Mouse (Mus musculus): ENCODE results near the gene Dusp12. TPM values are rescaled to one million over a fixed set of nuclear protein-coding genes. Genes with fewer than 3 reads are reported as not detected.

Gene Dusp12
- polyA plus RNA-seq, 1 experiment = 6.1 TPM

DNA sequence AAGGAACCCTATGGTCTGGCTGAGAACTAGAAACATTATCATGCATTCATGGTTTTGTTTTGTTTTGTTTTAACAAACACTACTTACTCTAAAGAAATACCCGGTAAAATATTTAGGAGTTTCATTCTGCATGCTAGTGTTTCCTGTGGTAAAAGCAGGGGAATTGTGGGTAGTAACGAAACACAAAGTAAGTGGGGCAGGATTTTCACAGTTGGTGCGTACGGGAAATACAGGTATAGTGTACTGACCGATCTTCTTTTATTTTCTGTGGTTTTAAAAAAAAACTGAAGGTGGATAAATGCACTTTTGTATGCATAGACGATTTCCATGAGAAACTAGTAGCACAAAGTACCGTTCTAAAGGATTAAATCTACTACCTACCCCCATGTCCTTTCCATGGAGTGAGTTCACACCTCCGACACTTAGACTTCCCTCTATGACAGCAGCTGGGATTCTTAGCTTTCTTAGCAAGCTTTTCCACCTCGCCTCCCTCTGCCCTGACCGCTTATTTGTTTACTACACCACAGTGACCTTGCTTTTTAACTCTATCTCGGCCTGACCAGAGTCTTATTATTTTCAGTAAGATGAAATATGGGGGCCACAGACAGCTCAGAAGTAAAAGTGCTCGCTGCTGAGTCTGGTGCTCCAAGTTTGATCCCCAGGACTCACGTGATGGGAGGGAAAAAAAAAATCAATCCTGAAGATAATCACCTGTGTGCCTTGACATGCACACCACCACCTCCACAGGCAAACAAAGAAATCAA, 23.5 kb downstream of the Dusp12 start:
- H3K4me3 ChIP-seq (ENCODE audit: insufficient read depth, low read depth, low read length) = no peak overlapping the region
- H3K4me1 ChIP-seq (ENCODE audit: control insufficient read depth, insufficient read depth, insufficient read length, low read length) = peaks cover 5% of the 10 kb centered on the region; the same call in 1 of the 2 replicates
- no peak overlapping the region for H3K27ac ChIP-seq (replicated peaks; ENCODE audit: low read depth, low read length)

DNA sequence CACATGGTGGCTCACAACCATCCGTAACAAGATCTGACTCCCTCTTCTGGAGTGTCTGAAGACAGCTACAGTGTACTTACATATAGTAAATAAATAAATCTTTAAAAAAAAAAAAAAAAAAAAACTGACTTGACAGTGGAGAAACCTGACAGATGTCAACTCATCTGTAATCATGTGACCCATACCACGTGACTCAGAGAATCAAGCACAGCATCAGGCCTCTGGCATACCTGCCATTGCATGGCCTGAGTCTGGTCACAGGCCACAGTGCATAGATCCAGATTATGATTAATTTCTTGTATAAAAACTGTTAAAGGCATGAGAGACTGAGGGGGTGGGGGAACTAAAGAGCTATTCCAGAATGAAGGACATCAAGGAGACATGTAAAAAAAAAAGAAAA, 26.5 kb downstream of the Dusp12 start:
- H3K4me1 ChIP-seq (ENCODE audit: control insufficient read depth, insufficient read depth, insufficient read length, low read length) = peaks cover 3% of the 10 kb centered on the region; the same call in 1 of the 2 replicates
- no peak overlapping the region for H3K4me3 ChIP-seq (ENCODE audit: insufficient read depth, low read depth, low read length)
- no peak overlapping the region for H3K27ac ChIP-seq (replicated peaks; ENCODE audit: low read depth, low read length)

- Histone ChIP-seq H3K27ac (replicated peaks; ENCODE audit: low read depth, low read length) (no peak overlapping the region), H3K4me3 (ENCODE audit: insufficient read depth, low read depth, low read length) (no peak overlapping the region), H3K4me1 (ENCODE audit: control insufficient read depth, insufficient read depth, insufficient read length, low read length) (no peaks in the 10 kb centered on the region)
Observed at GRCm38 (mm10) chr1:170857369-170857768, 28.0 kb downstream of the Dusp12 start.

DNA sequence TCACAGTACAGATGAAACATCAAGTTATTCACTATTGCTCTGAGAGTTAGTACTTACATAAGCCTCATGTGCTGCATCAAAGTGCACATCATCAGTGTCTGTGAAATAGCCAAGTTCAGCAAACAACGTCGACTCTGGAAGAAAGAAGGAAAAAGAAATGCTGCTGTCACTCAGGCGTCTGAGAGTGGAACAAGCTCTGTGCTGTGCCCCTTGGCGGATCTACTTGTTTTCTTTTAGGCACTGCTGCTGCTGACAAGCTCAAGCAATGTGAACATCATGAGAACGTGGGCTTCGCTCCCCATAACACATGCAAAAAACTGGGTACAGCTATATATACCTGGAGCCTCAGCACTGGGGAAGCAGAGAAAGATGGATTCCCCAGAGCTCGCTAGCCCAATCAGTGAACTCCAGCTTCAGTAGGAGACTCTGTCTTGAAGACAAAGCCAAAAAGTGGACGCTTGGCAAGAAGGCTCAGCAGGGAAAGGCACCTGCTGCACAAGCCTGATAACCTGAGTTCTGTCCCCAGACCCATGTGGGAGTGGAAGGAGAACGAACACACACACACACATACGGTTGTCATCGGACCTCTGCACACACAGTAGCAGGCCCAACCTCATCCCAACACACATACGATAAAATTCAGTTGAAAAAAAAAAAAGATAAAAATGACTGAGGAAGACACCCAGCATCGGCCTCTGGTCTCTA, 30.1 kb downstream of the Dusp12 start:
- Histone ChIP-seq H3K4me3 (ENCODE audit: insufficient read depth, low read depth, low read length) (no peak overlapping the region), H3K4me1 (ENCODE audit: control insufficient read depth, insufficient read depth, insufficient read length, low read length) (no peaks in the 10 kb centered on the region), H3K27ac (replicated peaks; ENCODE audit: low read depth, low read length) (no peak overlapping the region)

GRCm38 (mm10) chr1:170853604-170854003, 31.7 kb downstream of the Dusp12 start:
- Histone ChIP-seq H3K27ac (replicated peaks; ENCODE audit: low read depth, low read length) (peak overlapping the region; percentile 46), H3K4me1 (ENCODE audit: control insufficient read depth, insufficient read depth, insufficient read length, low read length) (no peaks in the 10 kb centered on the region)

DNA sequence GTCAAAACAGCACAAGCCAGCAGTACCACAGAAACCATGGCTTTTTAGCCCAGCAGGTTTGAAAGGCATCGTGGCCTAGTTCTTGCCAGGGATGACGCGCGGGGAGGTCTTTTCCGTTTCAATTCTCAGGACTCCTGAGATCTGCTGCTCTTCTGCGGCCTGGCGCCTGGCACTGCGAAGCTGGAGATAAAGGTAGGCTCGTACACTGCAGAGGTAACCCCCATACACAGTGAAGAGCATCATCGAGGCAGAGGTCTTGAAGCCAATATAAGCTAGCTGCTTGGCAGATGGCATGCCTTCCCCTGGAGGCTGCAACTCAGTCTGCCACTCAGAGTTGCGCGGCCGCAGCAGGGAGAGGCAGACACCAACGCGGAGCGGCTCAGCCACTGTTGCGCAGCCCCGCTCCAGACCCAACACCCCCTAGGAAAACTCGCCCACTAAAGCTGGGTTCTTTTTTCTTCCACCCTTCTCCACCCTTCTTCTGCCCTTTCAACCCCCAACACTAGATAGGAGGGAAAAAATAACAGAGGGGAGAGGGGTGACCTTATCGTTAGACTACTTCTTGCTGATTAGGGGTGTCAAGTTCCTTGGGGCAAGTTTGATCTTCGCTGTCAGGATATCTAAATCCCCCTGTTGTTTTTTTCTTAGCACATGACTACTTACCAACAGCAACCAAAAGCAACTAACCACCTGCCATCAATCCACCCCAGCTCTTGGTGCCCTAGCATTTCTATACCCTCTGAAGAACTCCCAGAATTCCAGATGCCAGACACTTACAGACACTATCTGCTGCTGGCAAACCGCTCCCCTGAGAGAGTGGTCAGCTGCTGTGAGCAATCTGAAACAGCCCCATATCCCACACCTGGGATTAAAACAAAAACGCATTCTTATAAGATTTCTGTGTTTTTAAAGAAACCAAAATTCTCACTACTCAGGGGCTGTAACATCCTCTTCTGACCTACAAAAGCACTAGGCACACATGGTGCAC, 34.4 kb downstream of the Dusp12 start:
- Histone ChIP-seq H3K4me3 (ENCODE audit: insufficient read depth, low read depth, low read length) (no peak overlapping the region), H3K4me1 (ENCODE audit: control insufficient read depth, insufficient read depth, insufficient read length, low read length) (no peaks in the 10 kb centered on the region), H3K27ac (replicated peaks; ENCODE audit: low read depth, low read length) (no peak overlapping the region; the same call in 1 of the 2 replicates)

More at GRCm38 (mm10) chr1:170853604-170854003, 31.7 kb downstream of the Dusp12 start:
- no peak overlapping the region for H3K4me3 ChIP-seq (ENCODE audit: insufficient read depth, low read depth, low read length)

GRCm38 (mm10) chr1:170850007-170850406, 35.3 kb downstream of the Dusp12 start:
- H3K27ac ChIP-seq (replicated peaks; ENCODE audit: low read depth, low read length) = no peak overlapping the region
- no peaks in the 10 kb centered on the region for H3K4me1 ChIP-seq (ENCODE audit: control insufficient read depth, insufficient read depth, insufficient read length, low read length)
- no peak overlapping the region for H3K4me3 ChIP-seq (ENCODE audit: insufficient read depth, low read depth, low read length)

DNA sequence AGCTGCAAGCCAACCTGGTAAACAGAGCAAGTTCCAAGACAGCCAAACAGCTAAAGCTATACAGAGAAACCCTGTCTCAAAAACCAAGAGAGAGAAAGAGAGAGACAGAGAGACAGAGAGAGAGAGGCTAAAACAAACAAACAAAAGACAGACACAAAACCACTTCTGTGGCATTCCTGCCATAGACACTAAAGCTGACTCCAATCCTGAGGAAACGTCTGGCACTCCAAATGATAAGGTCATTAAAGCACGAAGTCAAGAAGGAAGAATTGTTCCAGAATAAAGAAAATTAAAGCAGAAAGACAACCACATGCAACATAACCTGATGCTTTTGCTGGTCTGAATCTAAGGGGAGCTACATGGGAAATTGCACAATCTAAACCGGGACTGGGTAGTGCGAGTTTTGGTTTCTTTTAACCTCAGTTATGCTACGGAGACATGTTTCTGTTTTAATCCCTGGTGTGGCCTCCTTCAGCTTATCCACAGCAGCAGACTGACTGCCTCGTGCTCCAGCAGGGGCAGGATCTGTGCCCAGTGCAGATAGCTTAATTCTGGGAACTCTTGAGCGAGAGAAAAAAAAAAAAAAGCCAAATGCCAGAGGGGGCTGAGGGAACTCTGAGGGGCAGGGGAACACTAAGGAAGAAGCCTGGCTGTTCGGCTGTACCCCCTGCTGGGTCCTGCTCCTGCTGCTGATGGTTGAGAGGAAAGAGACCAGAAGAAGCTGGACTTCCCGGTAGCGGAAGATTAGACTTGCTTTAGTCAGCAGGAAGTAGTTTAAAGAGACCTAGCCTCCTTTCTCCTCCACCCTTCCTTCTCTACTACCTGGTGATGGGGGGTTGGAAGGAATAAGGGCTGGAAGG, 39.7 kb downstream of the Dusp12 start:
- peak overlapping the region; percentile 10 for H3K27ac ChIP-seq (replicated peaks; ENCODE audit: low read depth, low read length)
- H3K4me1 ChIP-seq (ENCODE audit: control insufficient read depth, insufficient read depth, insufficient read length, low read length) = no peaks in the 10 kb centered on the region
- H3K4me3 ChIP-seq (ENCODE audit: insufficient read depth, low read depth, low read length) = no peak overlapping the region

- Histone ChIP-seq H3K4me3 (ENCODE audit: insufficient read depth, low read depth, low read length) (no peak overlapping the region), H3K4me1 (ENCODE audit: control insufficient read depth, insufficient read depth, insufficient read length, low read length) (no peaks in the 10 kb centered on the region), H3K27ac (replicated peaks; ENCODE audit: low read depth, low read length) (no peak overlapping the region)
Observed at GRCm38 (mm10) chr1:170844380-170844779, 41.0 kb downstream of the Dusp12 start.

GRCm38 (mm10) chr1:170839685-170840084, 45.7 kb downstream of the Dusp12 start:
- Histone ChIP-seq H3K4me3 (ENCODE audit: insufficient read depth, low read depth, low read length) (no peak overlapping the region), H3K27ac (replicated peaks; ENCODE audit: low read depth, low read length) (no peak overlapping the region), H3K4me1 (ENCODE audit: control insufficient read depth, insufficient read depth, insufficient read length, low read length) (no peaks in the 10 kb centered on the region)

DNA sequence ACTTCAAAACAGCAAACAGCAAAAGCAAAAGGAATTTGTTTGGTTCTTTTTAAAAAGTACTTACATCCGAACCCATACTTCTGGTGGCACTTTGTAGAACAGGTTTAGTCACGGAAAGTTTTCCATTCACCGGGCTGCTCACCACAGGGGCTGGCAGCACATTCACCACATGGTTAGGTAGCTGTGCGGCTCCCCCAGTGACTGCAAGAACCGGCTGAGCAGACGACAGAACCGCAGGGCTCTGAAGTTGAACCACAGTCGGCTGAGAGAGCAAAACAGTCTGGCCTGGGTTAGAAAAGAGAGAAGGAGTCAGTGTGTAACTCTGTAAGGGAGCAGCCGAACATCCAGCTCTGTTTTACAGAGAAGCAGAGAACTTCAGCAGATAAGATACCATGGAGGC, 50.6 kb downstream of the Dusp12 start:
- Histone ChIP-seq H3K27ac (replicated peaks; ENCODE audit: low read depth, low read length) (no peak overlapping the region), H3K4me3 (ENCODE audit: insufficient read depth, low read depth, low read length) (no peak overlapping the region), H3K4me1 (ENCODE audit: control insufficient read depth, insufficient read depth, insufficient read length, low read length) (no peaks in the 10 kb centered on the region)

DNA sequence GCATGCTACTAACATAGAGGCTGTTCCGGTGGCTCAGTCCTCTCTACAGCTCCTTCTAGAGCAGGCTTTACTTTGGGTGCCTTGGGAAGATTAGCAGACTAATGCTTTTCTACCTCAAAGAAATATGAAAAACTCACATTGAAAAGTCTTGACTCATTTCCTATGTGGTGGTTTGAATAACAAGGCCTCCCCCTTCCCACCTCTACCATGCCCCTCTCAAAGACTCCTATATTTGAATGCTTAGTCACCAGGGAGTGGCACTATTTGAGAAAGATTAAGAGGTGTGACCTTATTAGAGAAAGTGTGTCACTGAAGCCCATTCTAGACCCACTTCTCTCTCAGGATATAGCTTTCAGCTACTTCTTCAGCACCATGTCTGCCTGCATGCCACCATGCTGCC, 55.6 kb downstream of the Dusp12 start:
- Histone ChIP-seq H3K4me1 (ENCODE audit: control insufficient read depth, insufficient read depth, insufficient read length, low read length) (no peaks in the 10 kb centered on the region), H3K4me3 (ENCODE audit: insufficient read depth, low read depth, low read length) (no peak overlapping the region), H3K27ac (replicated peaks; ENCODE audit: low read depth, low read length) (no peak overlapping the region)

DNA sequence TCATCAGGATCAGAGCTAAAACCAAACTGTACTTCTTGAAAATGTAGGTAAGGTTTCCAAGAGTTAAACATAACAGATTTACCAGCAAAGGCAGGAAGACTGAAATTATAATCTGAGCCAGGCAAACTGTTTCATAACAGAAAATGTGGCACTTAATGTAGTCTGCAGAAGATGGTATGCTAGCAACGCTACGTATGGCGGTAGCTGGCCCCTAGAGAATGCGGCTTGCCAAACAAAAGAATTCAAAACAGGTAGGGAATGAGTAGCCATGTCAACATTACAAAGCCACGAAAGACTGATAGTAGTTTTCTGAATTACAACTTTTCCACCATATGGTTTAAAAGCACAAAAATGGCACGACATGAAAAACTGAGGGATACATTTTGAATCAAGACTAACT, 56.0 kb downstream of the Dusp12 start:
- Histone ChIP-seq H3K4me3 (ENCODE audit: insufficient read depth, low read depth, low read length) (no peak overlapping the region), H3K27ac (replicated peaks; ENCODE audit: low read depth, low read length) (no peak overlapping the region)

More for the DNA sequence above, 56.0 kb downstream of the Dusp12 start:
- no peaks in the 10 kb centered on the region for H3K4me1 ChIP-seq (ENCODE audit: control insufficient read depth, insufficient read depth, insufficient read length, low read length)
